Mouse (Mus musculus): ENCODE measurements at regions not wholly inside any gene's neighbourhood (a gene's known extent, or its start where the extent isn't known, plus 50 kb on each side); places are given as distances from the start of the nearest gene placed in this dataset.

DNA sequence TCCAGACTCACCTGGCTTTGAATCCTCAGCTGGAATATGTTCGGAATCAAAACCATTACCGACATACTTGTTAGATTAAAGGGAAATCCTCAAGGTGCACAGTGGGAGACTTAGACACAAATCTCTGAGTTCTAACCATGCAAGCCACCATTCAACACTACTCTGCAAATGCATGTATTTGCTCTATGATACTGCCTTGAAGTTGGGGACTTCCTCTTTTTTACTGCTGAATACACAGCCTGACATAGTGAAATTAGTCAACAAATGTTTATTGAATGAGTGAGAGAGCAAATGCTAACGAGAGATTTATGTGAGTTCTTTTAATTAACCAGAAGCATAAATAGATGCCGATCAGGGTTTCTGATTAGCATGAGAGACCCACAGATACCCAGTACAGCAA, 79.4 kb upstream of the Adra1b start:
- no peak overlapping the region for H3K4me3 ChIP-seq (ENCODE audit: low read depth, low read length)
- 84% methylated on average over 4 of the region's 4 CpGs for WGBS
- no peak overlapping the region for H3K4me2 ChIP-seq
- no peaks in the 10 kb centered on the region for H3K9me3 ChIP-seq (ENCODE audit: control insufficient read depth, low read length)
- H3K9ac ChIP-seq (ENCODE audit: low read length), result no peak overlapping the region
- no peak overlapping the region for H3K27ac ChIP-seq (ENCODE audit: low read depth, low read length)
- no peak for ATAC-seq (ENCODE audit: low FRiP score)
- H3K4me1 ChIP-seq (ENCODE audit: control insufficient read depth, insufficient read depth, low read length), result no peaks in the 10 kb centered on the region
- H3K27me3 ChIP-seq (ENCODE audit: control insufficient read depth, insufficient read depth, low read length), result no peaks in the 10 kb centered on the region
- H3K36me3 ChIP-seq (ENCODE audit: control insufficient read depth, insufficient read depth, low read length), result no peaks in the 10 kb centered on the region
- DNase-seq (ENCODE audit: low spot score, missing footprints), result no peak

DNA sequence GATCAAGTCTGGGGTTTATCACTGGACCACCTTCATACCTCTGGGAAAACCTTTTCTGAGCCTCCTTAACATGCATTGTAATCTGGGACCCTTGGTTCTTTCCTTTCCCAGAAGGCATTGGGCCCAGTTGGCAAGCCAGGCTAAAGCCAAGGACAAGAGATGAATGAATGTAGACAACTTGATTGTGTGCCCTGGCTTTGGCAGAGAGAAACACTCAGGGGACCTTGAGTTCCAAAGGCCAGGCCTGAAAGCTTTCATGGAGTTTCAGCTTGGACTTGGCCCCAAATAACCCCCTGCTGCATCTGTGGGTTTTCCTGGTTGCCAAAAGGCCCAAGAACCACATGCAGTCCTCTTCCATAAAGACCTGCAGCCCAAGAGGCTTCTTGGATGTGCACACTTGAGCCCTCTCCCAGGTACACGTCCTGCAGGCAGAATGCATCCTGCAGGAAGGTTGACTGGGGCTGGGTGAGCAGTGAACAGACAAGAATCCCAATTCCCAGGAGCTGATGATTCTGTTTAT, 89.0 kb upstream of the Adra1b start:
- ATAC-seq (ENCODE audit: low FRiP score) (no peak), DNase-seq (ENCODE audit: low spot score, missing footprints) (no peak)
- no peak overlapping the region for H3K4me2 ChIP-seq
- no peak overlapping the region for H3K4me3 ChIP-seq (ENCODE audit: low read depth, low read length)
- H3K4me1 ChIP-seq (ENCODE audit: control insufficient read depth, insufficient read depth, low read length), result no peaks in the 10 kb centered on the region
- no peak overlapping the region for H3K9ac ChIP-seq (ENCODE audit: low read length)
- H3K9me3 ChIP-seq (ENCODE audit: control insufficient read depth, low read length), result no peaks in the 10 kb centered on the region
- no peaks in the 10 kb centered on the region for H3K36me3 ChIP-seq (ENCODE audit: control insufficient read depth, insufficient read depth, low read length)
- H3K27me3 ChIP-seq (ENCODE audit: control insufficient read depth, insufficient read depth, low read length), result no peaks in the 10 kb centered on the region
- WGBS, result 88% methylated on average over 1 of the region's 1 CpGs
- no peak overlapping the region for H3K27ac ChIP-seq (ENCODE audit: low read depth, low read length)

DNA sequence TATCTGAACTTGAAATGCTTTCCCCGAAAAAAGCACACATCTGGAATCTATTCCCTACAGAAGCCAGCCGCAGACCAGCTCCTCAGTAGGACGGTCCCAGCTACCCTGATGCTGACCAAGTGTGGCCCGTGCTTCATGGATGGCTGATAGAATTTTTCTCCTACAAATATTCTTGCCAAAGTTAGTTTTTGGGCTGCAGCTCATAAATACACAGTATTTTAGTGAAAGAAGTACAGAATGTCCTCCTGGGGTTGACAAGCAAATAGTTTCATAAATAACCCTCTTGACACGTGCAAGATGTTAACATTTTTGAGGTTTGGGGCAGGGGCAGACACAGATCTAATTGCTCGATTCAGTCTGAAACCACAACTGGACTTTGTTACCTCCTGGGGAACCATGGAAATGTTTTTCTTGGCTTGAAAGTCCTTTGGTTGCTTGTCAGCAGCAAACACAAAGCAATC, 91.0 kb upstream of the Adra1b start:
- 82% methylated on average over 6 of the region's 6 CpGs for WGBS
- Histone ChIP-seq H3K27ac (ENCODE audit: low read depth, low read length) (no peak overlapping the region), H3K4me3 (ENCODE audit: low read depth, low read length) (no peak overlapping the region), H3K9ac (ENCODE audit: low read length) (no peak overlapping the region), H3K9me3 (ENCODE audit: control insufficient read depth, low read length) (no peaks in the 10 kb centered on the region), H3K4me1 (ENCODE audit: control insufficient read depth, insufficient read depth, low read length) (no peaks in the 10 kb centered on the region), H3K27me3 (ENCODE audit: control insufficient read depth, insufficient read depth, low read length) (no peaks in the 10 kb centered on the region), H3K36me3 (ENCODE audit: control insufficient read depth, insufficient read depth, low read length) (no peaks in the 10 kb centered on the region), H3K4me2 (no peak overlapping the region)
- DNase-seq (ENCODE audit: low spot score, missing footprints) (no peak), ATAC-seq (ENCODE audit: low FRiP score) (no peak)

DNA sequence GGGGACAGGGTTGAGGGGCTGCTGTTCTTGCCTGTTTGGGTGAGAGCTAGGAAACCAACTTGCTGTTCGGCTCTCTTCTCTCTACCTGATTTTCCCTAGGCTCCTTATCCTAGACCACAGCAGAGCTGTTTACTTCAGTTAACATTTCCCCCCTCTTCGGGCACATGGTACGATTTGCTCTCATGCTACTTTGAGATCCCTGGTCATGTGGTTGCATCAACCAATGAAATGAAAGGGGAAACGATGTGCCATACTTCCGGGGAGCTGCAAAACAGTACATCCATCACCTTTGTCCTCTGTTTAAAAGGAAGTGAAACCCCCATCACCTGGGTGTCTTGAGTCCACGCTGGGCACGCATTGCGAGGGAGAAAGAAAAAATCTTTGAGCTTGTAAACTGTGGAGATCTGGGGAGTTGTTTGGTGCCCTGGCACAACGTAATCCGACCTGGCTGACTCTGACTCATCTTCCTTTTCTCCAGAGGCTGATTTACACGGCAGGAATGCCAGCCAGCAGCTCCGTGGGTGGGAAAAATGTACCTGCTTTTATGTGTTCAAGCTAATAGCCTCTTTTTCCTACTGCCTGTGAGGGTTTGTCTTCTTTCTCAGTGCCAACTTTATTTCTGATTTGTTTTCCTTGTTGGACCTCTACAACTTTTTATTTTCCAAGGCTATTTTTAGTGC, 97.2 kb upstream of the Adra1b start:
- Histone ChIP-seq H3K4me3 (ENCODE audit: low read depth, low read length) (no peak overlapping the region), H3K27ac (ENCODE audit: low read depth, low read length) (no peak overlapping the region), H3K27me3 (ENCODE audit: control insufficient read depth, insufficient read depth, low read length) (no peaks in the 10 kb centered on the region), H3K4me2 (no peak overlapping the region), H3K36me3 (ENCODE audit: control insufficient read depth, insufficient read depth, low read length) (no peaks in the 10 kb centered on the region), H3K9ac (ENCODE audit: low read length) (no peak overlapping the region), H3K9me3 (ENCODE audit: control insufficient read depth, low read length) (no peaks in the 10 kb centered on the region), H3K4me1 (ENCODE audit: control insufficient read depth, insufficient read depth, low read length) (no peaks in the 10 kb centered on the region)
- ATAC-seq (ENCODE audit: low FRiP score) (no peak), DNase-seq (ENCODE audit: low spot score, missing footprints) (no peak)
- 78% methylated on average over 12 of the region's 12 CpGs for WGBS

DNA sequence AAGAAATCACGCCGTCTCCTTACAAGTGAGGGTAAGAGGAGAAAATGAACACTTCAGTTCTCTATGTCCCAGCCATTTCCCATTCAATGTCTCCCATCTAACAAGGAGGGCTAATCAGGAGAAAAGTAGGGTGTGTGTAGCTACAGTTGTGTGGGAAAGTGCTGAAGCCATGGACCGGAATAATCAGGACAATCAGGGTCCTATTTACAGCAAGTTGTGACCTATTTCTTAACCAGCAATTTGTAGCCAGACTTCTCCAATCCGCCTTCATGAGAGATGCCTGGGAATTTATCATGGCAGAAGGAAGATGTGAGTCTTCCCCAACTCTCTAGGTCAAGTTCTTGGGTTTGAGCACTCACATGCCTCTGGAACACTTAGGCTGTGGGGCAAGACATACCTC, 99.0 kb upstream of the Adra1b start:
- H3K4me1 ChIP-seq (ENCODE audit: control insufficient read depth, insufficient read depth, low read length), result no peaks in the 10 kb centered on the region
- no peak overlapping the region for H3K9ac ChIP-seq (ENCODE audit: low read length)
- WGBS, result 84% methylated on average over 4 of the region's 4 CpGs
- no peaks in the 10 kb centered on the region for H3K9me3 ChIP-seq (ENCODE audit: control insufficient read depth, low read length)
- no peak overlapping the region for H3K4me3 ChIP-seq (ENCODE audit: low read depth, low read length)
- H3K4me2 ChIP-seq, result no peak overlapping the region
- H3K27ac ChIP-seq (ENCODE audit: low read depth, low read length), result no peak overlapping the region
- ATAC-seq (ENCODE audit: low FRiP score) (no peak), DNase-seq (ENCODE audit: low spot score, missing footprints) (no peak)
- H3K36me3 ChIP-seq (ENCODE audit: control insufficient read depth, insufficient read depth, low read length), result no peaks in the 10 kb centered on the region
- H3K27me3 ChIP-seq (ENCODE audit: control insufficient read depth, insufficient read depth, low read length), result no peaks in the 10 kb centered on the region

DNA sequence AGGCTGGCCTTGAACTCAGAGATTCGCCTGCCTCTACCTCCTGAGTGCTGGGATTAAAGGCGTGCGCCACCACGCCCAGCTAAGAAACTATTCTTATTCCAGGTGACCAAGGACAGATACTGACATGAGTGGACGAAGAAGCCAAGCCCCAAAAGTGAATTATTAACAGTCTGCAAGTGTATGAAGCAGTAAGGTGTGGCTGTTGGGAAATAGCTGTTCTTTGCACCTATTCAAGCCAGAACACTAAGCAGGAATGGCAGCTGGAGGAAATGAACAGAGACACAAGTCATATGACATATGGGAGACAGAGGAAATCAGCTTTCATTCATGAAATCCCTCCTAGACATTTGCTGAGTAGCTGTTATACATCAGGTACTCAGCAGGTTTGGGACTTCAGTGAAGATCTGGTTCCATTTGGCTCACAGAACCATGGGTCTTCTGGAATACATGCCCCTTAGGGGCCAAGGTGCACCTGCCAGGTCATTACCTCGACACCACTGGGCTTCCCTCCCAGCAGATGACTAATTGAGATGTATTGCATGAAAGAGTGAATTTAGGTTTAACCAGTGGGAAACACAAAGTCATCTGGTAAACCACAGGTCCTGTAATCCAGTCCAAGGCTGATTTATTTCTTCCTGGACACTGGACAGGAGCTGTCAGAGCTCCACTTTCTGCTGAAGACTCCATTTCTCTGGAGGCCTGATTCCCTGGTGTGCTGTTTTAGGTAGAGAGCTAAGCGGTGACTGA, 101.0 kb upstream of the Adra1b start:
- no peak for ATAC-seq (ENCODE audit: low FRiP score)
- WGBS, result 88% methylated on average over 7 of the region's 7 CpGs
- Histone ChIP-seq H3K36me3 (ENCODE audit: control insufficient read depth, insufficient read depth, low read length) (no peaks in the 10 kb centered on the region), H3K27ac (ENCODE audit: low read depth, low read length) (no peak overlapping the region), H3K4me1 (ENCODE audit: control insufficient read depth, insufficient read depth, low read length) (no peaks in the 10 kb centered on the region), H3K9ac (ENCODE audit: low read length) (no peak overlapping the region), H3K27me3 (ENCODE audit: control insufficient read depth, insufficient read depth, low read length) (no peaks in the 10 kb centered on the region), H3K4me2 (no peak overlapping the region), H3K9me3 (ENCODE audit: control insufficient read depth, low read length) (no peaks in the 10 kb centered on the region), H3K4me3 (ENCODE audit: low read depth, low read length) (no peak overlapping the region)
- no peak for DNase-seq (ENCODE audit: low spot score, missing footprints)

DNA sequence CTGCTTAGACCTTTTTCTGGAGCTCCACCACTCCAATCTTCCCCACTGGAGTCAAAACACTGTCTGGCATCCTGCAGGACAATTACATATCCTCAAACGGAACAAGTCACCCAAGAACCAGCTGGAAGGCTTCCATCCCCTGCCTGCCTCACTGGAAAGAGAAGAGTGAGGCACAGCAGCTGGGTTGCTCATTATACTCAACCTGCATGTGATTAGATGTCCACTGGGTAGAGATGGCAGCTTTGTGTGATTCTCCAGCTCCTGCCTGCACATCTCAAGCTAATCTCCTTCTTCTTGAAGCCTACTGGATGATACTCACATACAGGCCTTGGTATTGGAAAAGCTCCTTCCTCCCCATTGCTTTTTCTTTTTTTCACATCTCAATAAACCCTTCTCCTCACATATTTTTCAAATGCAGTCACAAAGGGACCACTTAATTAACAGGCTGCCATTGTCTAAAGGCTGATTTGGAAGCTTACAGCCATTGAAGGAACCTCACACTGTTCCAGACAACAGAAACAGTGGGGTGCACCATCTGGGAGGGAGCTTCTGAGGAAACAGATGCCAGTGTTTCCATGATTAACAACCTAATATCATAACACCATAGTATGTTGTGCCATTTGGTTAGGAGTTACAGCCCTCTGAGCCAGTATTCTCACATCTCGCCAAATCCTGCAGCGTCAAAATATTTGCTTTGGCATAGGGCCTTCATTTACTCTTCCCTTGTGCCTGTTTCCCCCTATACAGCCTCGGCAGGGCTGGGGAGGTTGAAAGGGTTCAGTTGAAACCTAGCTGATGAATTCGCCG, 101.9 kb upstream of the Adra1b start:
- Histone ChIP-seq H3K27me3 (ENCODE audit: control insufficient read depth, insufficient read depth, low read length) (no peaks in the 10 kb centered on the region), H3K27ac (ENCODE audit: low read depth, low read length) (no peak overlapping the region), H3K36me3 (ENCODE audit: control insufficient read depth, insufficient read depth, low read length) (no peaks in the 10 kb centered on the region), H3K9ac (ENCODE audit: low read length) (no peak overlapping the region), H3K4me1 (ENCODE audit: control insufficient read depth, insufficient read depth, low read length) (no peaks in the 10 kb centered on the region), H3K4me2 (no peak overlapping the region), H3K9me3 (ENCODE audit: control insufficient read depth, low read length) (no peaks in the 10 kb centered on the region), H3K4me3 (ENCODE audit: low read depth, low read length) (no peak overlapping the region)
- DNase-seq (ENCODE audit: low spot score, missing footprints) (no peak), ATAC-seq (ENCODE audit: low FRiP score) (no peak)
- WGBS, result 74% methylated on average over 6 of the region's 6 CpGs

DNA sequence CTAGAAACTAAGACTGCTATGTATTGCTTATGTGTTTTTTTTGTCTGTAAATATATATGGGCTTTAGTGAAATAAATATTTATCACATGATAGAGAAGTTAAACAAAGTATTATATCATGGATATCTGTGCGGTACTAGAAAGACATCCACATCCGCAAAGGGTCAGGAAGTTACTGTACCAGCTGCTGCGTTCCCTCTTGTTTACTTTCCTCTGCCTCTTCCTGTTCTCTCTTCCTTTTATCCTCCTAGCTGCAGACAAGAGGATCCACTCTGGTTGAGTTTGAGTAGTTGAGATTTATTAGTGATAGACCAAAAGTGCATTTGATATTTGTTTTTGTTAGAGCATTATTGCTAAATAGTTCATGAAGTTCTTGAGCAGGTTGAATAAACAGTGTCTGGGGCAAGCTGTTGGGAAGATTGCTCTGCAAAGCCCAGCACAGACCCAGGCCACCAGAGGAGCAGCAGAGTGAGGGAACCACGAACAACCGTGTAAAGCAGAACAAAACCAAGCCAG, 106.6 kb upstream of the Adra1b start:
- H3K27ac ChIP-seq (ENCODE audit: low read depth, low read length), result no peak overlapping the region
- ATAC-seq (ENCODE audit: low FRiP score) (no peak), DNase-seq (ENCODE audit: low spot score, missing footprints) (no peak)
- H3K36me3 ChIP-seq (ENCODE audit: control insufficient read depth, insufficient read depth, low read length), result no peaks in the 10 kb centered on the region
- H3K27me3 ChIP-seq (ENCODE audit: control insufficient read depth, insufficient read depth, low read length), result no peaks in the 10 kb centered on the region
- H3K9ac ChIP-seq (ENCODE audit: low read length), result no peak overlapping the region
- no peaks in the 10 kb centered on the region for H3K9me3 ChIP-seq (ENCODE audit: control insufficient read depth, low read length)
- WGBS, result 84% methylated on average over 5 of the region's 5 CpGs
- H3K4me3 ChIP-seq (ENCODE audit: low read depth, low read length), result no peak overlapping the region
- no peaks in the 10 kb centered on the region for H3K4me1 ChIP-seq (ENCODE audit: control insufficient read depth, insufficient read depth, low read length)
- H3K4me2 ChIP-seq, result no peak overlapping the region
